Mouse (Mus musculus): ENCODE data around the gene Tmem131l. TPM values are rescaled to one million over a fixed set of nuclear protein-coding genes. Genes with fewer than 3 reads are reported as not detected.

The Tmem131l gene
- polyA plus RNA-seq (2012; rRNA removed): 9.2 and 9.7 TPM in 2 replicates

DNA sequence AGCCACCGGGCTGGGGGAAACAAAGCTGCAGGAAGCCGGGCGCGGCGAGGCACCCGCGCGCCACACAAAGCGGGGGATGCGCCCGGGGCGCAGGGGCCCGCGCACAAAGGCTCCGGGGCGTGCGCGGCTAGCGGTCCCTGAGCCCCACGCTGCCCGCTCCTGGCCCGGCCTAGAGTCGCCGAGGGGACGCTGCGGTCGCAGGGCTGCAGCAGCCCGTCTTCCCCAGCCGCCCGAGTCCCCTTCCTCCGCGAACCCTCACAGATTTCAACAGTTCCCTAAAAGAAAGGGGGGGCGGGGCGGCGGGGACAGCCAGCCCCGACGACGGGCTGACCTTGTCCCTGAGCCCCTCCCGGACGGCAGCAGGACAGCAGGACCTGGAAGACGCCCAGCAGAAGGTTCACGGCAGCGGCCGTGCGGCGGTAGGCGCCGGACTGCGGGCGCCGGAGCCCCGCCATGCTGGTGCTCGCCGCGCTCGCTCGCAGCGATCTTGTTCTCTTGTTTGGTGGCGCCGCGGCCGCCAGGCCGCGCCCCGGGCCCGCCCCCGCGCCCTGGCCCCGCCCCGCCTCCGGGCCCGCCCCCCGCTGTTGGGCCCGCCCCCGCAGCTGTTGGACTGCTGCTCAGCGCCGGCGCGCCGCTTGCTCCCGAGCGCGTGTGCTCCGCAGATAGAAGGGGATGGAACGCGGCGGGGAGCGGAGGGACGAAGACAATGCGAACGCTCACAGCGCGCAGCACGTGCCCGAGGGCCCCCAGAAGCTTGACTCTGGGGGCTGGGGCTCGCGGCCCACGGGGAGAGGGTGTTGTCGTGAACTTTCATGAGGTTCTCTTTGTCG is at the start of gene Tmem131l:
Tmem131l (minus strand) TSS at position 530 of the 830 bp plus-strand sequence.
- peak within 1 kb of the TSS; percentile 74 for H3K4me3 ChIP-seq (replicated peaks; ENCODE audit: insufficient read depth, low read depth, low read length)
- H3K4me1 ChIP-seq (ENCODE audit: control insufficient read depth, insufficient read depth, low read length): no peaks in the 10 kb centered on the region; the same call in 1 of the 2 replicates
- WGBS: under 1% methylated on average over 100 of the region's 100 CpGs
- TF ChIP-seq CTCF (IDR thresholded peaks at IDR 0.05; ENCODE audit: borderline replicate concordance, insufficient read depth, low read depth, low read length) (no peak), POLR2A (IDR thresholded peaks at IDR 0.05; ENCODE audit: borderline replicate concordance, insufficient read depth, low read length) (peak; percentile 48; the same call in 1 of the 2 replicates)
- peak within 1 kb of the TSS; percentile 52; the same call in 1 of the 2 replicates for H3K27ac ChIP-seq (ENCODE audit: insufficient read depth, low read length)
- no peaks in the 10 kb centered on the region for H3K27me3 ChIP-seq (ENCODE audit: control insufficient read depth, insufficient read depth, low read length)
- DNase-seq: peak; percentile 78 to 79

DNA sequence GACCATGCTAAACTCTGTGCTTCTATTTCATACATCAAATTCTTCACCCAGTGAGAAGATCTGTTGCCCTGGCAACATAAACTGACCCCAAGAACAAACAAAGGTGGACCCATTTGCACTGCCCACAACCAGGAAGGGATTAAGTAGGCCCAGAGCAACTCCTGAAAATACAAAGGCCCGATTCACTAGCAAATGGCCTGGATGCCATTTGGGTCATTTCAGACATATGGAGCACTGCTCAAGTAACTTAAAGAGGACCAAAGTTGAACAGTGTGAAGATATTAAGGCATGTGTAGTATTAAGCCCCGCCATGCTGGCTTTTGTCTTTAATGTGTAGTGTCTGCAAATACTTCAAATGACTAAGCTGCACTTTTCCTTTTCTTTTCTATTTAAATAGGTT is 46.9 kb upstream of the Tmem131l start:
- WGBS: 81% methylated on average over 2 of the region's 2 CpGs
- H3K4me3 ChIP-seq (replicated peaks; ENCODE audit: insufficient read depth, low read depth, low read length): no peak overlapping the region
- TF ChIP-seq POLR2A (IDR thresholded peaks at IDR 0.05; ENCODE audit: borderline replicate concordance, insufficient read depth, low read length): no peak
- TF ChIP-seq CTCF (IDR thresholded peaks at IDR 0.05; ENCODE audit: borderline replicate concordance, insufficient read depth, low read depth, low read length): no peak

GRCm38 (mm10) chr3:84086337-84086736 is 46.4 kb upstream of the Tmem131l start:
- WGBS: 92% methylated on average over 7 of the region's 7 CpGs
- no peak for TF ChIP-seq CTCF (IDR thresholded peaks at IDR 0.05; ENCODE audit: borderline replicate concordance, insufficient read depth, low read depth, low read length)
- TF ChIP-seq POLR2A (IDR thresholded peaks at IDR 0.05; ENCODE audit: borderline replicate concordance, insufficient read depth, low read length): no peak
- Histone ChIP-seq H3K27ac (ENCODE audit: insufficient read depth, low read length) (no peak overlapping the region), H3K4me3 (replicated peaks; ENCODE audit: insufficient read depth, low read depth, low read length) (no peak overlapping the region), H3K27me3 (ENCODE audit: control insufficient read depth, insufficient read depth, low read length) (no peaks in the 10 kb centered on the region), H3K4me1 (ENCODE audit: control insufficient read depth, insufficient read depth, low read length) (no peaks in the 10 kb centered on the region)
- no peak for DNase-seq

More for the DNA sequence above, 46.9 kb upstream of the Tmem131l start:
- no peak for DNase-seq
- Histone ChIP-seq H3K4me1 (ENCODE audit: control insufficient read depth, insufficient read depth, low read length) (no peaks in the 10 kb centered on the region), H3K27ac (ENCODE audit: insufficient read depth, low read length) (no peak overlapping the region), H3K27me3 (ENCODE audit: control insufficient read depth, insufficient read depth, low read length) (no peaks in the 10 kb centered on the region)

DNA sequence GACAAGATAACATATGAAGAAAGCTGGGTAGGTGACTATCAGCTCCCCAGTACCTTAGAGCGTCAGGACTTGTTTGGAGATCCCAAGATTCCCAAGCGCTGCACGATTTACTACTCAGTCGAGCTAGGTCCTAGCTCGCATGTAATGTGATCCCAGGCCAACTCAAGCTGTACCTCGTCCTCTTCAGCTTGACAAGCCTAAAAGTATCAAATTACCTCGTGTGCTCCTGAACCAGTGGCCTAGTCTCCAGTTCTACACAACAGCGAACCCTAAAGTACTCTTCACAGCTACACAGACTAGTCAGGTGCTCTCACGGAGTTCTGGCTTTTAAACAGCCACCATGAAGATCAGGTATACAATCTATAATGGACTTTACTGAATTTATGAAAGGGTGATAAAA is 45.5 kb upstream of the Tmem131l start:
- Histone ChIP-seq H3K27me3 (ENCODE audit: control insufficient read depth, insufficient read depth, low read length) (no peaks in the 10 kb centered on the region), H3K4me1 (ENCODE audit: control insufficient read depth, insufficient read depth, low read length) (no peaks in the 10 kb centered on the region), H3K4me3 (replicated peaks; ENCODE audit: insufficient read depth, low read depth, low read length) (no peak overlapping the region), H3K27ac (ENCODE audit: insufficient read depth, low read length) (no peak overlapping the region)
- WGBS: 62% methylated on average over 9 of the region's 9 CpGs
- no peak for DNase-seq
- no peak for TF ChIP-seq CTCF (IDR thresholded peaks at IDR 0.05; ENCODE audit: borderline replicate concordance, insufficient read depth, low read depth, low read length)
- no peak for TF ChIP-seq POLR2A (IDR thresholded peaks at IDR 0.05; ENCODE audit: borderline replicate concordance, insufficient read depth, low read length)

DNA sequence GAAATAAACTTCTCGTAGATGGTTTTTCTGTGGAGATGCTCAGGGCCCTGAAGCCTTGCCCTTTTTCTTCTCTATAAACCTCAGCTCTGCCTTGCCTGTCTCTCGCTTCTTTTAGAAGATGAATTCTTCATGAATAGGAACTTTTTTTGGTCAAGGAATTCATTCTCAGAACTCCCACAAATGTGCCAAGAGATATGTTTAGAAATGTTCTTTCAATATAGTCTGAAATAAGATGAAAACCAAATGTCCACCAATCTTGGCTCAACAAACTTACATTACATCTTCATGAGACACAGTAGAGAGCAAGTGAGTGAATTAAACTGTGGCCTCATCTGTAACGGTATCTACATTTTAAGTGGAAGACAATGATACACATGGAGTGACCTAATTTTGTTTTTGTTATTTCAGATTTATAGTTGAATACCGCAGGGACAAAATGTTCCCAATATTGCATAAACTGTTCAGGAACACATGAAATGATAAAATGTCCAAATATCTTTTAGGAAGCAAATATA is 41.3 kb upstream of the Tmem131l start:
- Histone ChIP-seq H3K27ac (ENCODE audit: insufficient read depth, low read length) (no peak overlapping the region), H3K4me3 (replicated peaks; ENCODE audit: insufficient read depth, low read depth, low read length) (no peak overlapping the region), H3K27me3 (ENCODE audit: control insufficient read depth, insufficient read depth, low read length) (no peaks in the 10 kb centered on the region), H3K4me1 (ENCODE audit: control insufficient read depth, insufficient read depth, low read length) (no peaks in the 10 kb centered on the region)
- TF ChIP-seq POLR2A (IDR thresholded peaks at IDR 0.05; ENCODE audit: borderline replicate concordance, insufficient read depth, low read length) (no peak), CTCF (IDR thresholded peaks at IDR 0.05; ENCODE audit: borderline replicate concordance, insufficient read depth, low read depth, low read length) (no peak)
- DNase-seq: no peak
- 97% methylated on average over 4 of the region's 4 CpGs for WGBS

DNA sequence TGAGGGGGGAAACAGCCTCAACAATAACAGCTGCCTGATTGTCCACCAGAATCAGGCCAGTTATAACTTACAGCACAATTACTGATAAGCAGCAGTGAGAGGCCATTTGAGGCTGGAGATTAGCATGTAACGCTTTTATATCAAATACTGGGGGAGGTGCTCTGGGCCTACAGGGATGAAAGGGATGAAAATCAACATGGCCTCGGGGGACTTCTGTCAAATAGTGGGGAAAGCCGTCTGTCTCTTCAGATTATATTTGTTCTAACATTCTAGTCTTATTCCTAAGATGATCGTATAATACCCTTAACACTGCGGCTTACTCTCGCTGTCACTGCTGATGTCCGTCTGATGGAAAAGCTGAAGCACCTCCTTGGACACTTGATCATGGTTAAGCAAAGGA is 40.1 kb upstream of the Tmem131l start:
- no peak overlapping the region for H3K4me3 ChIP-seq (replicated peaks; ENCODE audit: insufficient read depth, low read depth, low read length)
- no peak for TF ChIP-seq CTCF (IDR thresholded peaks at IDR 0.05; ENCODE audit: borderline replicate concordance, insufficient read depth, low read depth, low read length)
- no peak for TF ChIP-seq POLR2A (IDR thresholded peaks at IDR 0.05; ENCODE audit: borderline replicate concordance, insufficient read depth, low read length)
- no peaks in the 10 kb centered on the region for H3K4me1 ChIP-seq (ENCODE audit: control insufficient read depth, insufficient read depth, low read length)
- DNase-seq: no peak
- WGBS: 84% methylated on average over 7 of the region's 7 CpGs
- no peak overlapping the region for H3K27ac ChIP-seq (ENCODE audit: insufficient read depth, low read length)
- H3K27me3 ChIP-seq (ENCODE audit: control insufficient read depth, insufficient read depth, low read length): no peaks in the 10 kb centered on the region

DNA sequence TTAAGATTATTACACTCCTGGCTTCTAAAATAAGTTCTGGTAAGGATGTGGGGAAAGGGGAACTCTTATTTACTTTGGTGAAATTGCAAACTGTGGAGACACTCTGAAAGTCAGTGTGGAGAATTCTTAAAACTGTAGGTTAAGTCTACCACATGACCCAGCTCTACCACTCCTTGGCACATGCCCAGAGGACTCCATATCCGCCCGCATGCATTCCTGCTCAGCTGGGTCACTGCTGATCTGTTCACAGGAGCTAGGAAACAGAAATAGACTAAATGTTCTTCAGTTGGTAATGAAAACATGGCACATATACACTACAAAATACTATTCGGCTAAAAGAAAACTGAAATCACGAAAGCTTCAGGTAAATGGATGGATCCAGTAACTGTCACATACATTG is 37.5 kb upstream of the Tmem131l start:
- no peak for DNase-seq
- Histone ChIP-seq H3K4me1 (ENCODE audit: control insufficient read depth, insufficient read depth, low read length) (no peaks in the 10 kb centered on the region), H3K27ac (ENCODE audit: insufficient read depth, low read length) (no peak overlapping the region), H3K27me3 (ENCODE audit: control insufficient read depth, insufficient read depth, low read length) (no peaks in the 10 kb centered on the region), H3K4me3 (replicated peaks; ENCODE audit: insufficient read depth, low read depth, low read length) (no peak overlapping the region)
- WGBS: 68% methylated on average over 4 of the region's 4 CpGs
- TF ChIP-seq CTCF (IDR thresholded peaks at IDR 0.05; ENCODE audit: borderline replicate concordance, insufficient read depth, low read depth, low read length) (no peak), POLR2A (IDR thresholded peaks at IDR 0.05; ENCODE audit: borderline replicate concordance, insufficient read depth, low read length) (no peak)

Measured in cerebellum, adult 2 months (tissue).